Comparison of ENCODE assay signal across 8 mouse cellular contexts in genomic region chr13:80884377-80884983, GRCm38 (mm10). TPM values are rescaled to one million over a fixed set of nuclear protein-coding genes. Genes with fewer than 3 reads are reported as not detected.
A peak's percentile ranks its signal among the peaks of the same experiment; 100 is the strongest.
DNase-seq lines count a peak whose midpoint lies in the region; ATAC-seq and TF ChIP-seq lines count a peak whose summit lies in the region.

No protein-coding gene starts in this region.

- H3K27me3 ChIP-seq in embryonic facial prominence, embryonic 14.5 days (replicated peaks; ENCODE audit: control insufficient read depth, insufficient read depth, low read length), result no peaks in the 10 kb centered on the region
- H3K27me3 ChIP-seq in limb, embryonic 14.5 days (ENCODE audit: control insufficient read depth, insufficient read depth, low read length), result no peaks in the 10 kb centered on the region
- no peaks in the 10 kb centered on the region for H3K27me3 ChIP-seq in midbrain, embryonic 16.5 days (ENCODE audit: control insufficient read depth, insufficient read depth, low read depth, low read length)

- no peaks in the 10 kb centered on the region for H3K9me3 ChIP-seq in embryonic facial prominence, embryonic 14.5 days (ENCODE audit: control insufficient read depth, low read length)
- H3K9me3 ChIP-seq in limb, embryonic 14.5 days (ENCODE audit: control insufficient read depth, low read length), result no peaks in the 10 kb centered on the region
- no peaks in the 10 kb centered on the region for H3K9me3 ChIP-seq in midbrain, embryonic 16.5 days (replicated peaks; ENCODE audit: control insufficient read depth, low read length, poor library complexity, severe bottlenecking)

- H3K27ac ChIP-seq in embryonic facial prominence, embryonic 14.5 days (replicated peaks; ENCODE audit: low read depth, low read length), result peak overlapping the region; percentile 100
- H3K27ac ChIP-seq in limb, embryonic 14.5 days (replicated peaks; ENCODE audit: low read depth, low read length), result peak overlapping the region; percentile 100
- H3K27ac ChIP-seq in midbrain, embryonic 16.5 days (ENCODE audit: low read length), result peak overlapping the region; percentile 100

- WGBS in embryonic facial prominence, embryonic 14.5 days, result under 1% methylated on average over 15 of the region's 15 CpGs
- under 1% methylated on average over 15 of the region's 15 CpGs for WGBS in limb, embryonic 14.5 days
- under 1% methylated on average over 15 of the region's 15 CpGs for WGBS in midbrain, embryonic 16.5 days

- 0 out of 2 replicates have a peak, but pooled peaks have one; percentile 35 for TF ChIP-seq POLR2A in limb, embryonic 14.5 days (IDR thresholded peaks at IDR 0.05; ENCODE audit: borderline replicate concordance, extremely low read depth, insufficient read depth, insufficient read length)

- H3K4me2 ChIP-seq in embryonic facial prominence, embryonic 14.5 days (ENCODE audit: low read depth, low read length), result peak overlapping the region; percentile 64
- H3K4me2 ChIP-seq in limb, embryonic 14.5 days (replicated peaks; ENCODE audit: low read depth, low read length, severe bottlenecking), result peak overlapping the region; percentile 61
- peak overlapping the region; percentile 51 for H3K4me2 ChIP-seq in midbrain, embryonic 16.5 days (ENCODE audit: low read length)

- H3K4me1 ChIP-seq in embryonic facial prominence, embryonic 14.5 days (ENCODE audit: control insufficient read depth, insufficient read depth, low read length), result peaks cover 3% of the 10 kb centered on the region
- H3K4me1 ChIP-seq in limb, embryonic 14.5 days (ENCODE audit: control insufficient read depth, insufficient read depth, low read length), result peaks cover 7% of the 10 kb centered on the region
- peaks cover 3% of the 10 kb centered on the region; the same call in 1 of the 2 replicates for H3K4me1 ChIP-seq in midbrain, embryonic 16.5 days (ENCODE audit: control insufficient read depth, insufficient read depth, low read length)

- peaks cover 14% of the 10 kb centered on the region for H3K36me3 ChIP-seq in embryonic facial prominence, embryonic 14.5 days (ENCODE audit: control insufficient read depth, insufficient read depth, low read length)
- H3K36me3 ChIP-seq in limb, embryonic 14.5 days (ENCODE audit: control insufficient read depth, insufficient read depth, low read length), result peaks cover 13% of the 10 kb centered on the region
- peaks cover 9% of the 10 kb centered on the region for H3K36me3 ChIP-seq in midbrain, embryonic 16.5 days (ENCODE audit: control insufficient read depth, insufficient read depth, low read length)

- H3K4me3 ChIP-seq in embryonic facial prominence, embryonic 14.5 days (ENCODE audit: low read depth, low read length), result peak overlapping the region; percentile 94
- peak overlapping the region; percentile 91 for H3K4me3 ChIP-seq in limb, embryonic 14.5 days (replicated peaks; ENCODE audit: low read length)
- peak overlapping the region; percentile 83 for H3K4me3 ChIP-seq in midbrain, embryonic 16.5 days (ENCODE audit: low read depth, low read length)

- peak overlapping the region; percentile 100 for H3K9ac ChIP-seq in embryonic facial prominence, embryonic 14.5 days (ENCODE audit: low read depth, low read length)
- H3K9ac ChIP-seq in limb, embryonic 14.5 days (ENCODE audit: low read depth, low read length, severe bottlenecking), result peak overlapping the region; percentile 100
- H3K9ac ChIP-seq in midbrain, embryonic 16.5 days (ENCODE audit: low read depth, low read length), result peak overlapping the region; percentile 100

- ATAC-seq in embryonic facial prominence, embryonic 14.5 days (ENCODE audit: low read depth), result no peak
- ATAC-seq in limb, embryonic 14.5 days (ENCODE audit: low FRiP score, low read depth), result peak; percentile 16; the same call in 1 of the 2 replicates
- peak; percentile 33; the same call in 1 of the 2 replicates for ATAC-seq in midbrain, embryonic 16.5 days

- DNase-seq in 3134 (ENCODE audit: extremely low read depth, insufficient read length, low spot score), result peak; percentile 45
- DNase-seq in adrenal gland, postnatal 25 days, result peak; percentile 50
- peak; percentile 97 for DNase-seq in embryonic facial prominence, embryonic 14.5 days (ENCODE audit: low spot score)
- DNase-seq in heart, adult 9 months (ENCODE audit: low spot score in 2 of 2), result peak; percentile 68 to 79
- DNase-seq in kidney, adult 9 months, result peak; percentile 85
- DNase-seq in limb, embryonic 14.5 days (ENCODE audit: low spot score), result peak; percentile 95
- peak; percentile 50 to 66 for DNase-seq in spleen, postnatal 36 days (ENCODE audit: low spot score in 2 of 2)

RNA-seq across cellular contexts. Expression of gene Arrdc3, which starts 1.3 kb away (rescaled TPM):
- total RNA-seq in adrenal gland, postnatal 25 days (2021), result 152 and 185 TPM in 2 replicates
- polyA plus RNA-seq in embryonic facial prominence, embryonic 14.5 days (2014; fragmentation: Nextera tagmentation; extraction: Ambion mirVana), result 44.2 and 74.4 TPM in 2 replicates
- polyA plus RNA-seq in limb, embryonic 14.5 days (2012; rRNA removed), result 49.4 and 59.0 TPM in 2 replicates
- polyA plus RNA-seq in limb, embryonic 14.5 days (2014; fragmentation: Nextera tagmentation; extraction: Ambion mirVana), result 66.1 and 66.5 TPM in 2 replicates
- 53.4 and 55.8 TPM in 2 replicates for polyA plus RNA-seq in midbrain, embryonic 16.5 days (2015; fragmentation: Nextera tagmentation; extraction: Ambion mirVana)

Comparison
In these comparisons a context has a peak if more than half of its experiments do, and no peak if none do; other contexts are left out.
1. DNase-seq: peak in every context shown above with its lines; median percentile 97 in embryonic facial prominence, embryonic 14.5 days; 95 in limb, embryonic 14.5 days; 85 in kidney, adult 9 months; 74 in heart, adult 9 months; 58 in spleen, postnatal 36 days; 50 in adrenal gland, postnatal 25 days; 45 in 3134.